Mouse (Mus musculus): Measurements from ENCODE around the gene Abcb9. TPM values are rescaled to one million over a fixed set of nuclear protein-coding genes. Genes with fewer than 3 reads are reported as not detected.

Abcb9 gene
- polyA plus RNA-seq (2014; fragmentation: Nextera tagmentation; extraction: Ambion mirVana), result 0.62 and 0.71 TPM in 2 replicates

GRCm38 (mm10) chr5:124095596-124096232 is at the start of gene Abcb9:
TSS of gene Abcb9 (minus strand) at chr5:124095798.
- Histone ChIP-seq H3K4me1 (ENCODE audit: control insufficient read depth, insufficient read depth, low read length) (peaks cover 6% of the 10 kb centered on the region), H3K4me2 (peak within 1 kb of the TSS; percentile 68), H3K9me3 (ENCODE audit: control insufficient read depth, low read length) (no peaks in the 10 kb centered on the region), H3K9ac (ENCODE audit: low read length) (peak within 1 kb of the TSS; percentile 51), H3K4me3 (ENCODE audit: low read depth, low read length) (peak within 1 kb of the TSS; percentile 36), H3K27ac (ENCODE audit: low read depth, low read length) (no peak within 1 kb of the TSS), H3K27me3 (ENCODE audit: control insufficient read depth, insufficient read depth, low read length) (peaks cover 8% of the 10 kb centered on the region), H3K36me3 (ENCODE audit: control insufficient read depth, insufficient read depth, low read length) (no peaks in the 10 kb centered on the region)
- ATAC-seq (ENCODE audit: low FRiP score), result peak; percentile 82
- WGBS, result 1% methylated on average over 42 of the region's 42 CpGs
- DNase-seq (ENCODE audit: low spot score, missing footprints), result peak; percentile 99

- WGBS, result 88% methylated on average over 7 of the region's 7 CpGs
- no peaks in the 10 kb centered on the region for H3K9me3 ChIP-seq (ENCODE audit: control insufficient read depth, low read length)
Observed at GRCm38 (mm10) chr5:124138066-124138465, 42.5 kb upstream of the Abcb9 start.

DNA sequence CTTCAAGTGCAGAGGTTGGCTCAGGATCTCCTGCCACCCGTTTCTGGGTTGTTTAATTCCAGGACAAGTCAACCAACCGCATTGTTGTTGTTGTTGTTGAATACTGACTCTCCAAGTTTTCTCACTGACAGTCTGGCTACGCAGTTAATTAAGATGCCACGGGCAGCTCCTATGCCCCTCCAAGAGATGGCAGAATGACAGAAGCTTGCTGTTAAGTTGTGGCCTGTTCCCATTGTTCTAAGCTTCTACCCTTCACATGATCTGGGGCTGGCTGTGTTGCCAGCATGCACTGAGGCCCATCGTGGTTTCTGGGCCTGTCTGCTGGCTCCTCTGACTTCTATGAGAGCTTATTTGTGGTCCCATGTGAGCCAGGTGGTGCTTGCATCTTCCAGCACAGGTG is 38.7 kb upstream of the Abcb9 start:
- H3K27ac ChIP-seq (ENCODE audit: low read depth, low read length), result no peak overlapping the region
- no peak for ATAC-seq (ENCODE audit: low FRiP score)
- WGBS, result 86% methylated on average over 5 of the region's 5 CpGs
- H3K36me3 ChIP-seq (ENCODE audit: control insufficient read depth, insufficient read depth, low read length), result no peaks in the 10 kb centered on the region
- H3K9me3 ChIP-seq (ENCODE audit: control insufficient read depth, low read length), result no peaks in the 10 kb centered on the region
- H3K4me2 ChIP-seq, result no peak overlapping the region
- no peak for DNase-seq (ENCODE audit: low spot score, missing footprints)
- no peaks in the 10 kb centered on the region for H3K4me1 ChIP-seq (ENCODE audit: control insufficient read depth, insufficient read depth, low read length)
- no peak overlapping the region for H3K4me3 ChIP-seq (ENCODE audit: low read depth, low read length)
- no peak overlapping the region for H3K9ac ChIP-seq (ENCODE audit: low read length)
- H3K27me3 ChIP-seq (ENCODE audit: control insufficient read depth, insufficient read depth, low read length), result no peaks in the 10 kb centered on the region

More at GRCm38 (mm10) chr5:124138066-124138465, 42.5 kb upstream of the Abcb9 start:
- Histone ChIP-seq H3K4me3 (ENCODE audit: low read depth, low read length) (no peak overlapping the region), H3K27me3 (ENCODE audit: control insufficient read depth, insufficient read depth, low read length) (no peaks in the 10 kb centered on the region), H3K9ac (ENCODE audit: low read length) (no peak overlapping the region), H3K4me1 (ENCODE audit: control insufficient read depth, insufficient read depth, low read length) (no peaks in the 10 kb centered on the region), H3K36me3 (ENCODE audit: control insufficient read depth, insufficient read depth, low read length) (peaks cover 4% of the 10 kb centered on the region; the same call in 1 of the 2 replicates), H3K27ac (ENCODE audit: low read depth, low read length) (no peak overlapping the region), H3K4me2 (no peak overlapping the region)
- ATAC-seq (ENCODE audit: low FRiP score), result no peak
- DNase-seq (ENCODE audit: low spot score, missing footprints), result no peak

DNA sequence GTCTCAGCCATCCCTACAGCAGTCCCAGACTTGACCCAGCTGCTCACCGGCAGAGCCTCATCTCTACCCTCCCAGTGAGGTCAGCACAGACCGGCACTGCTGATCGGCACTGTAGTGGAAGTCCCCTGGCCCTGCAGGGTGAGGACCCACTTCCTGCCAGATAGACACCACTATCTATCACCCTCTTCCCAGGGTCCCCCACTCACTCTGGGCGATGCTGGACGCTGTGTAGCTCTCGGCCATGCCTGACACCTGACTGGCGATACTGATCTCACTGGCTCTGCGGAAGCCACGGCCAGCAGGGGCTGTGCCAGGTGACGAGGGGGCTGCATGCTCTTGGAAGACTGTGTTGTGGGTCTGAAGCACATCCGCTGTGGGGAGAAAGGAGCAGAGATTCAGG is 29.5 kb upstream of the Abcb9 start:
- 92% methylated on average over 11 of the region's 11 CpGs for WGBS
- Histone ChIP-seq H3K9ac (ENCODE audit: low read length) (no peak overlapping the region), H3K36me3 (ENCODE audit: control insufficient read depth, insufficient read depth, low read length) (peaks cover 5% of the 10 kb centered on the region), H3K27me3 (ENCODE audit: control insufficient read depth, insufficient read depth, low read length) (no peaks in the 10 kb centered on the region), H3K4me2 (no peak overlapping the region), H3K27ac (ENCODE audit: low read depth, low read length) (no peak overlapping the region), H3K4me3 (ENCODE audit: low read depth, low read length) (no peak overlapping the region), H3K4me1 (ENCODE audit: control insufficient read depth, insufficient read depth, low read length) (no peaks in the 10 kb centered on the region), H3K9me3 (ENCODE audit: control insufficient read depth, low read length) (no peaks in the 10 kb centered on the region)
- DNase-seq (ENCODE audit: low spot score, missing footprints) (no peak), ATAC-seq (ENCODE audit: low FRiP score) (no peak)

- ATAC-seq (ENCODE audit: low FRiP score), result no peak
- no peak for DNase-seq (ENCODE audit: low spot score, missing footprints)
- no peaks in the 10 kb centered on the region for H3K27me3 ChIP-seq (ENCODE audit: control insufficient read depth, insufficient read depth, low read length)
- H3K4me2 ChIP-seq, result no peak overlapping the region
- H3K4me3 ChIP-seq (ENCODE audit: low read depth, low read length), result no peak overlapping the region
- H3K36me3 ChIP-seq (ENCODE audit: control insufficient read depth, insufficient read depth, low read length), result peaks cover 18% of the 10 kb centered on the region
- WGBS, result 91% methylated on average over 18 of the region's 18 CpGs
- no peaks in the 10 kb centered on the region for H3K9me3 ChIP-seq (ENCODE audit: control insufficient read depth, low read length)
- no peaks in the 10 kb centered on the region; the same call in 1 of the 2 replicates for H3K4me1 ChIP-seq (ENCODE audit: control insufficient read depth, insufficient read depth, low read length)
- no peak overlapping the region for H3K27ac ChIP-seq (ENCODE audit: low read depth, low read length)
- H3K9ac ChIP-seq (ENCODE audit: low read length), result no peak overlapping the region
Observed at GRCm38 (mm10) chr5:124122357-124122756, 26.8 kb upstream of the Abcb9 start.

DNA sequence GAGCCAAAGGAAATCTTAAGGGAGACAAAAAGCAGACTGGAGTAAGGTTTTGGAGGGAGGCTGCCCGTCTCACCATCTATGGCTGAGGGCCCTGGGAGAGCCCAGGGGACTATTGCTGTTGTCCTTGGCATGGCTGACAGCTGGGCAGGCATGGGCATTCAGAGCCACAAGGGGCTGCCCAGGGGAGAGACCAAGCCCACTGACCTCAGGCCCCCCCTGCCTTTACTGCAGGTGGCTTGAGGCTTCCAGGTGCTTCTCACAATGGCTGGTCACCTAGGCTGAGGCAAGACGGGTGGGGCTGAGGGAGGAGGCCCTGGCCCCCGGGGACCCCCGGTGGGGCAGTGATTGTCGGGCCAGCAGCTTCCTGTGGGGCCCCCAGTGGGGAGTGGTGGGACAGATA is 23.6 kb upstream of the Abcb9 start:
- Histone ChIP-seq H3K4me3 (ENCODE audit: low read depth, low read length) (no peak overlapping the region), H3K4me1 (ENCODE audit: control insufficient read depth, insufficient read depth, low read length) (peaks cover 10% of the 10 kb centered on the region), H3K36me3 (ENCODE audit: control insufficient read depth, insufficient read depth, low read length) (peaks cover 18% of the 10 kb centered on the region), H3K27me3 (ENCODE audit: control insufficient read depth, insufficient read depth, low read length) (no peaks in the 10 kb centered on the region), H3K27ac (ENCODE audit: low read depth, low read length) (no peak overlapping the region), H3K4me2 (no peak overlapping the region), H3K9me3 (ENCODE audit: control insufficient read depth, low read length) (no peaks in the 10 kb centered on the region), H3K9ac (ENCODE audit: low read length) (no peak overlapping the region)
- WGBS, result 77% methylated on average over 5 of the region's 5 CpGs
- ATAC-seq (ENCODE audit: low FRiP score) (no peak), DNase-seq (ENCODE audit: low spot score, missing footprints) (no peak)

DNA sequence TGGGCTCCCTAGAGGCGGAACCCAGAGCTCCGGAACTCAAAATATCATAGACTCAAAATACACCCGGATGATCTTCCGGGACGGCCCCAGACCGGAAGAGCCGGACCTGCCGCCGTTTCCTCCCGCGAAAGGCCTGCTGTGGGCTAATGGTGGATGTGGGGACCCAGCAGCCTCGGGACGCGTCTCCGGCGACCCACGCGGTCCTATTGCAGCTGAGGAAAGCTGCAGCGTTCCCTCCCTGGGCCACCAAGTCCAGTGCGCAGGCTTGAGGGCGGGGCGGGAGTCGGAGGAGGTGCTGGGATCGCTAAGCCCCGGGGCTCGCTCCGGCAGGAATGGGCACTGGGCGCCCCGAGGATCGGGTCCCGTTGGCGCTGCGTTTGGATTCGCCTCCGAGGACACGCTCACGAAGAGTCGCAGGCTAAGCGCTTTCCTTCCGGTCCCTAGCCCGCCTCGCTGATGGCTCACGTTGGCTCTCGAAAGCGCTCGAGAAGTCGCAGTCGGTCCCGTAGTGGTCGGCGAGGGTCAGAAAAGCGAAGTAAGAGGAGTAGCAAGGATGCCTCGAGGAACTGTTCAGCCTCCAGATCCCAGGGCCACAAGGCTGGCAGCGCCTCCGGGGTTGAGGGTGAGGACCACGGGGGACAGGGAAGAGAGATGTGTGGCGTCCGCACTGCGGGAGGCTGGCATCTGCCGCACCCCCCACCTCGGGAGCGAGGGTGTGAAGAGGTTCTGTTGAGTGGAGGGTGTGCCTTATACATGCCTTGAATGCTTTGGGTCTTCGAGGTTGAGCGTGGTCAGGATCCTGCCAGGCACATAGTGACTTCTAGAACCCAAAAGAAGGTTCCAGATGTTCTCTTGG is 20.6 kb upstream of the Abcb9 start, which contains the start of gene Arl6ip4:
Gene Arl6ip4 (plus strand): TSS at position 100 of the 856 bp plus-strand sequence.
- Histone ChIP-seq H3K4me3 (ENCODE audit: low read depth, low read length) (peak within 1 kb of the TSS; percentile 81), H3K4me1 (ENCODE audit: control insufficient read depth, insufficient read depth, low read length) (peaks cover 19% of the 10 kb centered on the region), H3K36me3 (ENCODE audit: control insufficient read depth, insufficient read depth, low read length) (peaks cover 16% of the 10 kb centered on the region)

DNA sequence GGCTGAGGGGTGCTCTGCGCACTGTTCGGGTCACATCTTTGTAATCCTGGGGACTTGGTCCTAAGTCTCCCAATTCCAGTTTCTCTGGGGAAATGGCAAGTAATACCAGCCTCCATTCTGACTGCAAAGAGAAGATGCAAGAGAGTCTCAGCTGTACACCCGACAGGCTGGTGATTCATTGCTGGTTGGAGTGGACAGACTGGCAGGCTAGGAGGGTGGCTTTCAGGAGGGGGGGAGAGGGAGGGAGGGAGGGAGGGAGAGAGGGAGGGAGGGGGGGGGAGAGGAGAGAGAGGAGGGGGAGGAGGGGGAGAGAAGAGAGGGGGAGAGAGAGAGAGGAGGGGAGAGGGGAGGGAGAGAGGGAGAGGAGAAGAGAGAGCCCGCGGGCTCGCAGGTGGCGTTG is 19.9 kb upstream of the Abcb9 start:
- Histone ChIP-seq H3K27me3 (ENCODE audit: control insufficient read depth, insufficient read depth, low read length) (no peaks in the 10 kb centered on the region), H3K9me3 (ENCODE audit: control insufficient read depth, low read length) (no peaks in the 10 kb centered on the region), H3K4me3 (ENCODE audit: low read depth, low read length) (peak overlapping the region; percentile 81), H3K9ac (ENCODE audit: low read length) (peak overlapping the region; percentile 91), H3K4me1 (ENCODE audit: control insufficient read depth, insufficient read depth, low read length) (peaks cover 19% of the 10 kb centered on the region), H3K27ac (ENCODE audit: low read depth, low read length) (no peak overlapping the region), H3K4me2 (peak overlapping the region; percentile 96), H3K36me3 (ENCODE audit: control insufficient read depth, insufficient read depth, low read length) (peaks cover 16% of the 10 kb centered on the region)
- no peak for ATAC-seq (ENCODE audit: low FRiP score)
- no peak for DNase-seq (ENCODE audit: low spot score, missing footprints)
- WGBS, result 23% methylated on average over 7 of the region's 7 CpGs

More for the DNA sequence above, 20.6 kb upstream of the Abcb9 start, which contains the start of gene Arl6ip4:
- no peaks in the 10 kb centered on the region for H3K27me3 ChIP-seq (ENCODE audit: control insufficient read depth, insufficient read depth, low read length)
- no peaks in the 10 kb centered on the region for H3K9me3 ChIP-seq (ENCODE audit: control insufficient read depth, low read length)
- peak within 1 kb of the TSS; percentile 49; the same call in 1 of the 2 replicates for H3K27ac ChIP-seq (ENCODE audit: low read depth, low read length)
- 2% methylated on average over 62 of the region's 64 CpGs for WGBS
- H3K9ac ChIP-seq (ENCODE audit: low read length), result peak within 1 kb of the TSS; percentile 91
- DNase-seq (ENCODE audit: low spot score, missing footprints) (peak; percentile 98), ATAC-seq (ENCODE audit: low FRiP score) (peak; percentile 20; the same call in 1 of the 2 replicates)
- peak within 1 kb of the TSS; percentile 96 for H3K4me2 ChIP-seq
